Mouse (Mus musculus): Measurements from ENCODE around the gene Gm20388. TPM values are rescaled to one million over a fixed set of nuclear protein-coding genes. Genes with fewer than 3 reads are reported as not detected.
"Not testable (repeated sequence)": the region's sequence is repeated elsewhere in the genome, so short reads cannot be mapped to it uniquely, and the experiment has no call there.

Gm20388 gene
- polyA plus RNA-seq, 1 experiment from 2014 or later: 12.4 TPM

- H3K4me1 ChIP-seq (ENCODE audit: control insufficient read depth, insufficient read depth, low read depth, low read length): peaks cover 25% of the 10 kb centered on the region
- WGBS: 32% methylated on average over 17 of the region's 17 CpGs
- H3K27me3 ChIP-seq (replicated peaks; ENCODE audit: control insufficient read depth, insufficient read depth, low read length): no peaks in the 10 kb centered on the region
- no peak overlapping the region; the same call in 1 of the 2 replicates for H3K4me2 ChIP-seq (ENCODE audit: low read length)
- no peaks in the 10 kb centered on the region for H3K9me3 ChIP-seq (ENCODE audit: control insufficient read depth, low read length)
- ATAC-seq: peak; percentile 71
- H3K36me3 ChIP-seq (ENCODE audit: control insufficient read depth, insufficient read depth, low read length): no peaks in the 10 kb centered on the region
- H3K27ac ChIP-seq (ENCODE audit: low read depth, low read length): peak overlapping the region; percentile 49
- no peak overlapping the region for H3K4me3 ChIP-seq (ENCODE audit: low read length)
- no peak overlapping the region for H3K9ac ChIP-seq (ENCODE audit: low read depth, low read length)
Observed at GRCm38 (mm10) chr8:124171557-124172528, 4261.2 kb downstream of the Gm20388 start.

- H3K27me3 ChIP-seq (replicated peaks; ENCODE audit: control insufficient read depth, insufficient read depth, low read length): no peaks in the 10 kb centered on the region
- H3K9ac ChIP-seq (ENCODE audit: low read depth, low read length): no peak overlapping the region
- peaks cover 25% of the 10 kb centered on the region for H3K4me1 ChIP-seq (ENCODE audit: control insufficient read depth, insufficient read depth, low read depth, low read length)
- no peaks in the 10 kb centered on the region for H3K9me3 ChIP-seq (ENCODE audit: control insufficient read depth, low read length)
- WGBS: 62% methylated on average over 4 of the region's 4 CpGs
- no peak overlapping the region for H3K4me2 ChIP-seq (ENCODE audit: low read length)
- ATAC-seq: no peak
- H3K4me3 ChIP-seq (ENCODE audit: low read length): no peak overlapping the region
- no peak overlapping the region for H3K27ac ChIP-seq (ENCODE audit: low read depth, low read length)
- no peaks in the 10 kb centered on the region for H3K36me3 ChIP-seq (ENCODE audit: control insufficient read depth, insufficient read depth, low read length)
Observed at GRCm38 (mm10) chr8:124173688-124174087, 4263.0 kb downstream of the Gm20388 start.

GRCm38 (mm10) chr8:124176133-124176532 is 4265.5 kb downstream of the Gm20388 start:
- Histone ChIP-seq H3K27ac (ENCODE audit: low read depth, low read length) (no peak overlapping the region), H3K9me3 (ENCODE audit: control insufficient read depth, low read length) (no peaks in the 10 kb centered on the region), H3K4me1 (ENCODE audit: control insufficient read depth, insufficient read depth, low read depth, low read length) (peaks cover 27% of the 10 kb centered on the region), H3K4me2 (ENCODE audit: low read length) (no peak overlapping the region), H3K36me3 (ENCODE audit: control insufficient read depth, insufficient read depth, low read length) (no peaks in the 10 kb centered on the region), H3K4me3 (ENCODE audit: low read length) (no peak overlapping the region), H3K9ac (ENCODE audit: low read depth, low read length) (no peak overlapping the region), H3K27me3 (replicated peaks; ENCODE audit: control insufficient read depth, insufficient read depth, low read length) (no peaks in the 10 kb centered on the region)
- WGBS: 48% methylated on average over 6 of the region's 6 CpGs
- no peak for ATAC-seq

- not testable (repeated sequence) for H3K36me3 ChIP-seq (ENCODE audit: control insufficient read depth, insufficient read depth, low read length); H3K9ac ChIP-seq (ENCODE audit: low read depth, low read length); H3K27ac ChIP-seq (ENCODE audit: low read depth, low read length); ATAC-seq; H3K27me3 ChIP-seq (replicated peaks; ENCODE audit: control insufficient read depth, insufficient read depth, low read length); H3K9me3 ChIP-seq (ENCODE audit: control insufficient read depth, low read length); H3K4me3 ChIP-seq (ENCODE audit: low read length); H3K4me2 ChIP-seq (ENCODE audit: low read length)
- peaks cover 19% of the 10 kb centered on the region for H3K4me1 ChIP-seq (ENCODE audit: control insufficient read depth, insufficient read depth, low read depth, low read length)
- 83% methylated on average over 1 of the region's 1 CpGs for WGBS
Observed at GRCm38 (mm10) chr8:124177092-124177491, 4266.5 kb downstream of the Gm20388 start.

GRCm38 (mm10) chr8:124180681-124181445 is 4270.2 kb downstream of the Gm20388 start:
- Histone ChIP-seq H3K9ac (ENCODE audit: low read depth, low read length) (no peak overlapping the region), H3K36me3 (ENCODE audit: control insufficient read depth, insufficient read depth, low read length) (no peaks in the 10 kb centered on the region), H3K4me1 (ENCODE audit: control insufficient read depth, insufficient read depth, low read depth, low read length) (peaks cover 17% of the 10 kb centered on the region), H3K4me2 (ENCODE audit: low read length) (no peak overlapping the region), H3K27me3 (replicated peaks; ENCODE audit: control insufficient read depth, insufficient read depth, low read length) (no peaks in the 10 kb centered on the region), H3K4me3 (ENCODE audit: low read length) (no peak overlapping the region), H3K9me3 (ENCODE audit: control insufficient read depth, low read length) (no peaks in the 10 kb centered on the region), H3K27ac (ENCODE audit: low read depth, low read length) (no peak overlapping the region)
- WGBS: 47% methylated on average over 5 of the region's 5 CpGs
- no peak for ATAC-seq

GRCm38 (mm10) chr8:124181751-124182150 is 4271.1 kb downstream of the Gm20388 start:
- WGBS: 78% methylated on average over 5 of the region's 5 CpGs
- peak; percentile 7; the same call in 1 of the 2 replicates for ATAC-seq
- Histone ChIP-seq H3K4me1 (ENCODE audit: control insufficient read depth, insufficient read depth, low read depth, low read length) (peaks cover 12% of the 10 kb centered on the region), H3K9ac (ENCODE audit: low read depth, low read length) (no peak overlapping the region), H3K4me2 (ENCODE audit: low read length) (no peak overlapping the region), H3K36me3 (ENCODE audit: control insufficient read depth, insufficient read depth, low read length) (no peaks in the 10 kb centered on the region), H3K27ac (ENCODE audit: low read depth, low read length) (no peak overlapping the region), H3K4me3 (ENCODE audit: low read length) (no peak overlapping the region), H3K9me3 (ENCODE audit: control insufficient read depth, low read length) (no peaks in the 10 kb centered on the region), H3K27me3 (replicated peaks; ENCODE audit: control insufficient read depth, insufficient read depth, low read length) (no peaks in the 10 kb centered on the region)

- Histone ChIP-seq H3K4me2 (ENCODE audit: low read length) (no peak overlapping the region), H3K4me3 (ENCODE audit: low read length) (no peak overlapping the region), H3K9me3 (ENCODE audit: control insufficient read depth, low read length) (no peaks in the 10 kb centered on the region), H3K27me3 (replicated peaks; ENCODE audit: control insufficient read depth, insufficient read depth, low read length) (no peaks in the 10 kb centered on the region), H3K36me3 (ENCODE audit: control insufficient read depth, insufficient read depth, low read length) (no peaks in the 10 kb centered on the region), H3K4me1 (ENCODE audit: control insufficient read depth, insufficient read depth, low read depth, low read length) (peaks cover 12% of the 10 kb centered on the region), H3K27ac (ENCODE audit: low read depth, low read length) (no peak overlapping the region), H3K9ac (ENCODE audit: low read depth, low read length) (no peak overlapping the region)
- WGBS: 52% methylated on average over 13 of the region's 13 CpGs
- peak; percentile 60 for ATAC-seq
Observed at GRCm38 (mm10) chr8:124182224-124182623, 4271.6 kb downstream of the Gm20388 start.

- H3K9me3 ChIP-seq (ENCODE audit: control insufficient read depth, low read length): no peaks in the 10 kb centered on the region
- no peak; the same call in 1 of the 2 replicates for ATAC-seq
- H3K27ac ChIP-seq (ENCODE audit: low read depth, low read length): no peak overlapping the region
- no peaks in the 10 kb centered on the region for H3K36me3 ChIP-seq (ENCODE audit: control insufficient read depth, insufficient read depth, low read length)
- no peak overlapping the region for H3K9ac ChIP-seq (ENCODE audit: low read depth, low read length)
- H3K4me3 ChIP-seq (ENCODE audit: low read length): no peak overlapping the region
- H3K4me1 ChIP-seq (ENCODE audit: control insufficient read depth, insufficient read depth, low read depth, low read length): peaks cover 12% of the 10 kb centered on the region
- 55% methylated on average over 3 of the region's 3 CpGs for WGBS
- H3K27me3 ChIP-seq (replicated peaks; ENCODE audit: control insufficient read depth, insufficient read depth, low read length): no peaks in the 10 kb centered on the region
- H3K4me2 ChIP-seq (ENCODE audit: low read length): no peak overlapping the region
Observed at GRCm38 (mm10) chr8:124184078-124184477, 4273.4 kb downstream of the Gm20388 start.

GRCm38 (mm10) chr8:124184507-124184906 is 4273.9 kb downstream of the Gm20388 start:
- no peak for ATAC-seq
- Histone ChIP-seq H3K4me1 (ENCODE audit: control insufficient read depth, insufficient read depth, low read depth, low read length) (peaks cover 12% of the 10 kb centered on the region), H3K27ac (ENCODE audit: low read depth, low read length) (no peak overlapping the region), H3K9ac (ENCODE audit: low read depth, low read length) (no peak overlapping the region), H3K4me3 (ENCODE audit: low read length) (no peak overlapping the region), H3K9me3 (ENCODE audit: control insufficient read depth, low read length) (no peaks in the 10 kb centered on the region), H3K36me3 (ENCODE audit: control insufficient read depth, insufficient read depth, low read length) (no peaks in the 10 kb centered on the region), H3K27me3 (replicated peaks; ENCODE audit: control insufficient read depth, insufficient read depth, low read length) (no peaks in the 10 kb centered on the region), H3K4me2 (ENCODE audit: low read length) (no peak overlapping the region)
- WGBS: 40% methylated on average over 2 of the region's 2 CpGs
